Mouse (Mus musculus) stomach, postnatal 0 days (tissue): ENCODE measurements at regions not wholly inside any gene's neighbourhood (a gene's known extent, or its start where the extent isn't known, plus 50 kb on each side); places are given as distances from the start of the nearest gene placed in this dataset.

Source experiments
- CTCF ChIP-seq: IDR thresholded peaks from 2 replicates; pipeline ENCODE4 v1.5.1; 2016; ENCODE audit warnings: antibody characterized with exemption, low read depth, mild to moderate bottlenecking, moderate library complexity
- EP300 ChIP-seq: optimal IDR thresholded peaks from 2 replicates; pipeline ENCODE3; 2016; ENCODE audit warnings: antibody characterized with exemption

DNA sequence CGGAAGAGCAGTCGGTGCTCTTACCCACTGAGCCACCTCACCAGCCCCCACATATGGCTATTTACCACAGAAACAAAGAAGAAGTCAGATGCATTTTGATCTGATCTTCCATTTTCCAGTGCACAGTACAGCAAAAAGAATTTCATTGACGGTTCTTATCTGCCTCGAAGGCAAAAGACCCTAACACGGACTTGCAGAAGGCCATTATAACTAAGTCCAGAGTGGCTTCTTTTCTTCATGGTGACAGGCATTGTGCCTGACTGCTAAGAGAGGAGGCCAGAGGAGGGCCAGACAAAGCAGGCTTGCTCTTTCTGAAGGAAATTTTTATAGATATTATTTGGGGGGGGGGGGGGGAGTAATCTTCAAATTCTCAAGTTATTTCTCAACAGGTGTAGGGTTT, 350.0 kb upstream of the Atp11b start:
- no peak for TF ChIP-seq CTCF
- no peak for TF ChIP-seq EP300
